Mouse (Mus musculus) right cerebral cortex, adult 18-20 months (tissue): Measurements from ENCODE around the gene Nt5c1a.
A peak's percentile ranks its signal among the peaks of the same experiment; 100 is the strongest.

Experiments
- DNase-seq: peaks from one replicate; pipeline ENCODE4 v3.0.0; 2022; ENCODE audit warnings: mixed read lengths

Gene Nt5c1a

GRCm38 (mm10) chr4:123248971-123249567 is 47.8 kb downstream of the Nt5c1a start:
- DNase-seq, result peak; percentile 78

DNA sequence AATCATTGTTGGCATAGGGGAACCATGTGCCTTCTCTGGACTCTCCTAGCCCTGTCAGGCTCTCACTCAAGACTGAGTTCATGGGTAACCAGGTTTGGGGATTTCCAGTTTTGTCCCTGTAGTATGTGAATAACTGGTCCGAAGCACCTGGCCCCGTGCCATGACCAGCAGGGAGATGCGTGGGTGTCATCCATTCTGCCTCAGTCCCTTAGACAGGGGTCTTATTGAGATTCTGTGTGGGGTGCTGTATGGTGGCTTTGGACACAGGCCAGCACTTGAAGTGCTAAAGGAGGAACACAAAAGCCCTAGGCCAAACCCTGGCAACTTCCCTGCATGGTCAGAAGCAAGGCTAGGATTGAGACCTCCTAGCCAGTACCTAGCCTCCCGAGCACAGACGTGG is 50.9 kb downstream of the Nt5c1a start:
- DNase-seq, result no peak

GRCm38 (mm10) chr4:123254617-123255016 is 53.3 kb downstream of the Nt5c1a start:
- peak; percentile 38 for DNase-seq

DNA sequence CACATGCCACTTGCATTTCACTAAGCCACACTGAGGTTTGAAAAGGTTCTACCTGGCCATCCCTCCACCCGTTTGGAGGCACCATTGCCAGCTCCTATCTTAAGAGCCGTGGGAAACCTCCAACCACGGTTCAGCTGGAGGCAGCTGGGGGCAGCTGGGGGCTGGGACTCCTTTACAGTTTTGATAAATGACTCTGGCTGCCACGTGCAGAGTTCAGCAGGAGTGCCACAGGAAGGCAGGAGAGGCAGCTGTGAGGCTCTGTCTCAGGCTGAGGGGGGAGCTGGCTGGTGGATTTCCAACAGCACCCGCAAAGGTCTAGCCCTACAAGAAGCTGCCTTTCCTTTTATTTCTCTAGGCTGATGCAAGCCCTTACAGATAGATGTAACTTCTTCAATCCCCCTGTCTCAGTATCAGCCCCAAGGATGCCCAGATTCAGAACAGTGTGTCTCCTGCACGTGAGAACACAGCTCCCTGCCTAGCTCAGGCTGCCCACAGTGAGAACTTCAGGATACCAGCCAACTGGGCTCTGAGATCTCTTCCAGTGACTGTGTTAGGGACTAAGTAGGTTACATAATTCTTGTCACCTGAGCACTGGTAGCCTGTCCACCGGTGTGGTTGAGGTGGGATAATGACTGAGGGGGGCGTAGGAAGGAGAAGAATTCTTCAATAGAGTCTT is 58.9 kb downstream of the Nt5c1a start:
- no peak for DNase-seq

GRCm38 (mm10) chr4:123261721-123262401 is 60.6 kb downstream of the Nt5c1a start, which contains the start of gene Pabpc4:
TSS of gene Pabpc4 (plus strand) at chr4:123262351.
- no peak for DNase-seq
